Mouse (Mus musculus) adrenal gland, postnatal 36 days (tissue): ENCODE data around the gene Tarsl2. TPM values are rescaled to one million over a fixed set of nuclear protein-coding genes. Genes with fewer than 3 reads are reported as not detected.

Experiments
- DNase-seq, 2 experiments: peaks; one replicate each; pipeline ENCODE4 v3.0.0; 2021; ENCODE audit warnings: mixed read lengths in 1 of 2
- long read RNA-seq, 2 experiments: library from polyadenylated mRNA; stranded (forward); transcript quantifications; one replicate each; pipeline ENCODE4 v2.0.0; 2021; ENCODE audit warnings: borderline sequencing depth in 2 of 2
- total RNA-seq, 2 experiments: library from RNA; stranded (reverse); gene quantifications; 2 replicates each; pipeline ENCODE4 v1.2.3; 2021

Gene Tarsl2
- total RNA-seq = 10 to 100 TPM; 18.2 to 27.3 TPM
- long read RNA-seq, experiment 1, transcript Tarsl2-201 (19 exons, 3,192 nt) = major isoform, 8 of 14 reads
- long read RNA-seq, experiment 1, partial matches to known transcripts = 6 of 14 reads
- long read RNA-seq, experiment 1, other reads (novel, unspliced or antisense) = 0 of 14 reads
- long read RNA-seq, experiment 2, partial matches to known transcripts = 3 of 5 reads
- long read RNA-seq, experiment 2, other reads (novel, unspliced or antisense) = 1 of 5 reads

GRCm38 (mm10) chr7:65644643-65645351 is at the start of gene Tarsl2:
Gene Tarsl2, plus strand, starts transcription at chr7:65644898.
- DNase-seq = peak; percentile 99

- DNase-seq = no peak
Observed at GRCm38 (mm10) chr7:65606124-65606523, 38.6 kb upstream of the Tarsl2 start.

GRCm38 (mm10) chr7:65607003-65607402 is 37.7 kb upstream of the Tarsl2 start:
- no peak for DNase-seq

GRCm38 (mm10) chr7:65610171-65610570 is 34.5 kb upstream of the Tarsl2 start:
- DNase-seq = peak; percentile 51 to 53

GRCm38 (mm10) chr7:65610673-65611072 is 34.0 kb upstream of the Tarsl2 start:
- no peak for DNase-seq

GRCm38 (mm10) chr7:65611298-65611697 is 33.4 kb upstream of the Tarsl2 start:
- peak; percentile 37 to 63 for DNase-seq

- no peak for DNase-seq
Observed at GRCm38 (mm10) chr7:65613723-65614122, 31.0 kb upstream of the Tarsl2 start.

- no peak for DNase-seq
Observed at GRCm38 (mm10) chr7:65618751-65619150, 25.9 kb upstream of the Tarsl2 start.

GRCm38 (mm10) chr7:65620746-65621145 is 24.0 kb upstream of the Tarsl2 start:
- no peak for DNase-seq

- no peak for DNase-seq
Observed at GRCm38 (mm10) chr7:65623330-65623729, 21.4 kb upstream of the Tarsl2 start.

GRCm38 (mm10) chr7:65625528-65625927 is 19.2 kb upstream of the Tarsl2 start:
- DNase-seq = no peak

GRCm38 (mm10) chr7:65629846-65630245 is 14.9 kb upstream of the Tarsl2 start:
- DNase-seq = peak in 1 of 2 experiments; percentile 10

- DNase-seq = no peak
Observed at GRCm38 (mm10) chr7:65630661-65631060, 14.0 kb upstream of the Tarsl2 start.

- DNase-seq = no peak
Observed at GRCm38 (mm10) chr7:65635831-65636230, 8.9 kb upstream of the Tarsl2 start.

- DNase-seq = no peak
Observed at GRCm38 (mm10) chr7:65636356-65636880, 8.3 kb upstream of the Tarsl2 start.

- DNase-seq = no peak
Observed at GRCm38 (mm10) chr7:65638170-65638770, 6.4 kb upstream of the Tarsl2 start.

GRCm38 (mm10) chr7:65639821-65640382 is 4.8 kb upstream of the Tarsl2 start:
- DNase-seq = no peak

- DNase-seq = no peak
Observed at GRCm38 (mm10) chr7:65640672-65641071, 4.0 kb upstream of the Tarsl2 start.

- DNase-seq = no peak
Observed at GRCm38 (mm10) chr7:65642371-65643304, 2.1 kb upstream of the Tarsl2 start.

GRCm38 (mm10) chr7:65643861-65644421 is 757 bp upstream of the Tarsl2 start:
- DNase-seq = peak in 1 of 2 experiments; percentile 15

- DNase-seq = no peak
Observed at GRCm38 (mm10) chr7:65645996-65646395, 1.3 kb downstream of the Tarsl2 start.
